Mouse (Mus musculus) bone marrow macrophage, adult 2 months (primary cell): ENCODE measurements around the gene Uspl1. TPM values are rescaled to one million over a fixed set of nuclear protein-coding genes. Genes with fewer than 3 reads are reported as not detected.
A peak's percentile ranks its signal among the peaks of the same experiment; 100 is the strongest.

ENCODE experiments used
- H3K27ac ChIP-seq: 2 replicates; pipeline ENCODE4 v1.5.1; 2012; ENCODE audit warnings: low read depth, low read length; ENCODE audit not compliant: insufficient read depth
- H3K4me1 ChIP-seq: 2 replicates; pipeline ENCODE4 v1.6.1; 2012; ENCODE audit warnings: low read length; ENCODE audit not compliant: control insufficient read depth, insufficient read depth
- H3K4me3 ChIP-seq: 2 replicates; pipeline ENCODE4 v1.5.1; 2012; ENCODE audit warnings: mild to moderate bottlenecking, low read length, moderate library complexity; ENCODE audit not compliant: insufficient read depth
- CTCF ChIP-seq: IDR thresholded peaks from 2 replicates; pipeline ENCODE4 v1.5.1; 2012; ENCODE audit warnings: low read depth, mild to moderate bottlenecking, low read length, moderate library complexity
- POLR2A ChIP-seq: IDR thresholded peaks from 2 replicates; pipeline ENCODE4 v1.6.1; 2012; ENCODE audit warnings: mild to moderate bottlenecking, low read depth, low read length, borderline replicate concordance
- polyA plus RNA-seq: library from polyadenylated mRNA; stranded (reverse); fragments of >200 nt; gene quantifications from 2 replicates; pipeline ENCODE4 v1.2.4, GENCODE M21; 2012; ENCODE audit not compliant: missing spikeins, insufficient read depth, insufficient read length

Uspl1 gene
- polyA plus RNA-seq, 1 experiment: 14.8 TPM

- Histone ChIP-seq H3K4me1 (peaks cover 9% of the 10 kb centered on the region), H3K27ac (no peak overlapping the region), H3K4me3 (no peak overlapping the region)
- TF ChIP-seq CTCF (no peak), POLR2A (no peak)
Observed at GRCm38 (mm10) chr5:149146691-149147090, 37.5 kb upstream of the Uspl1 start.

- TF ChIP-seq POLR2A (no peak), CTCF (no peak)
- Histone ChIP-seq H3K4me1 (peaks cover 9% of the 10 kb centered on the region), H3K4me3 (no peak overlapping the region), H3K27ac (no peak overlapping the region)
Observed at GRCm38 (mm10) chr5:149147386-149148000, 36.7 kb upstream of the Uspl1 start.

DNA sequence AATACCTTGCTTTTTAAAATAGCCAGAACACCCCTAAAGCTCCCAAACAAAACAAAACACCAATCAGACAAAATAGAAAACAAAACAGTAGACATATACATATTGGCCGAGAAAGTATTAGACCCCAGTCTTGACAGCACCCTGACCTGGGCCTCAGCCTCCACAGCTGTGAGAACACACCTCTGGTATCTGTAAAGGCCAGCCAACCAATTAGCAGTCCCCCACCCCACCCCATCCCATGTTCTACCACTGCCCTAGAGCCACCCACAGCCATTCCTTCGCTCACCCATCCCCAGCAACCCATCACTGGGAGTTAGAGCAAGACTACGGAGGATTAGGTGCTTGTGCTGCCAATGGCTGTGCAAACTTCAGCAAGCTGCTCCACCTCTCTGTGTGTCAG lies 33.3 kb upstream of the Uspl1 start:
- TF ChIP-seq CTCF (no peak), POLR2A (no peak)
- Histone ChIP-seq H3K4me3 (no peak overlapping the region), H3K27ac (no peak overlapping the region), H3K4me1 (peaks cover 9% of the 10 kb centered on the region)

- Histone ChIP-seq H3K4me3 (no peak overlapping the region), H3K4me1 (peaks cover 4% of the 10 kb centered on the region), H3K27ac (no peak overlapping the region)
- TF ChIP-seq CTCF (no peak), POLR2A (no peak)
Observed at GRCm38 (mm10) chr5:149152063-149152773, 31.9 kb upstream of the Uspl1 start.

- TF ChIP-seq POLR2A: no peak
- TF ChIP-seq CTCF: no peak
- Histone ChIP-seq H3K4me1 (peaks cover under 1% of the 10 kb centered on the region), H3K27ac (no peak overlapping the region), H3K4me3 (no peak overlapping the region)
Observed at GRCm38 (mm10) chr5:149152774-149153155, 31.4 kb upstream of the Uspl1 start.

GRCm38 (mm10) chr5:149156886-149157563 lies 27.1 kb upstream of the Uspl1 start:
- TF ChIP-seq CTCF (no peak), POLR2A (no peak)
- Histone ChIP-seq H3K4me1 (peaks cover 17% of the 10 kb centered on the region), H3K4me3 (no peak overlapping the region), H3K27ac (no peak overlapping the region)

DNA sequence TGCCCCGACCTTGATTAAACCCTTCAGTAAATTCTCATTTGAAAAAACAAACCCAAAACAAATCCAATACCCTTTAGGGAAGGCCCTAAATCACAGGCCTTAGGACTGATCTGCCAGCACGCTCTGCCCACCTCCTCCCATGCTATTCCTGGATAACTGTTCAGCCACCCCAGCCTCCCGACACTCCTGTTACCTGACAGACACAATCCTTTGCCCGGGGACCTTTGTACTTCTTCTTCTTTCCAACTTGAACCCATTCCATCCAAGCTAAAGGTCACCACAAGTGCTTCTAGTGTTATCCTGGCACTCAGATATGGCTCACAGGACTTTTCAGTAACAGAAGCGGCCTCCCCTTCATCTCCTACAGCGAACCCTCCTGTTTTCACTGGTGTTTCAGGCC lies 25.1 kb upstream of the Uspl1 start:
- no peak overlapping the region for H3K27ac ChIP-seq
- H3K4me1 ChIP-seq: peaks cover 29% of the 10 kb centered on the region
- no peak for TF ChIP-seq CTCF
- no peak for TF ChIP-seq POLR2A
- no peak overlapping the region for H3K4me3 ChIP-seq

DNA sequence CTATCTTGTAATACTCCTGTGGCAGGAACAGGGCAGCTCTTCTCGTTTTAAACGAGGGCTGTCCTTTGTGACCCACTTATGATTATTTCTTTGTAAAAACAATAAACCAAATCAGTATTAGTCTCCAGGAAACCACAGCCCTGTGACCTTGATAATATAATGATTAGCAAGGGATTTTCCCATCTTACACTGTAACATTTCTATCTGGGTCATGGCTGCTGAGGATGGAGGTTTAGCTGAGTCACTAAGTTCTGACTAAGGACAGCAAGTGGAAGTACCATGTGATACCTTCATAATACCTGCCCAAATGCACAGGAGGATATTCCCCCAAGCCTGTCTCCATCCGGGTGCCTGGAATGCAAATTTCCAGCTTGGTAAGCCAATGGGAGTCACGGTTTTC lies 23.7 kb upstream of the Uspl1 start:
- peaks cover 32% of the 10 kb centered on the region for H3K4me1 ChIP-seq
- H3K27ac ChIP-seq: no peak overlapping the region
- H3K4me3 ChIP-seq: no peak overlapping the region
- no peak for TF ChIP-seq CTCF
- TF ChIP-seq POLR2A: no peak

- Histone ChIP-seq H3K4me3 (no peak overlapping the region), H3K4me1 (peaks cover 32% of the 10 kb centered on the region), H3K27ac (0 out of 2 replicates have a peak overlapping the region, but pooled peaks have one; percentile 3)
- TF ChIP-seq CTCF: no peak
- no peak for TF ChIP-seq POLR2A
Observed at GRCm38 (mm10) chr5:149162890-149163289, 21.3 kb upstream of the Uspl1 start.

DNA sequence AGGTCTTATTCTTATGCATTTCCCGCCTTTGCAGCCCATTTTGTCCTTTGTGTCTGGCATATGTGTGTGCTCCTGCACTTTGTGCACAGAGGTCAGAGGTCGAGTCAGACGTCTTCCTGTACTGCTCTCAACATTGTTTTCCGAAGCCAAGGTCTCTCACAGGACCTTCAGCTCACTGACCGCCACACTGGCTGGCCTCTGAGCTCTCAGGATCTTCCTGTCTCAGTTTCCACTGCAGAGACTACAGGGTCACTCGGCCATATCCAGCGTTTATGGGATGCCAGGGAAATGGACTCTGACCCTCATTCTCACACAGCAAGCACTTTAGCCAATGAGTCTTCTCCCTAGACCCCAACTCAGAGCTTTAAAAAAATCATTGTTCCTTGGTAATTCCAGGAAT lies 19.3 kb upstream of the Uspl1 start:
- H3K27ac ChIP-seq: no peak overlapping the region
- TF ChIP-seq CTCF (no peak), POLR2A (no peak)
- H3K4me1 ChIP-seq: peaks cover 32% of the 10 kb centered on the region

More for the DNA sequence above, 19.3 kb upstream of the Uspl1 start:
- H3K4me3 ChIP-seq: no peak overlapping the region
